Mouse (Mus musculus): ENCODE results near the gene Vamp8.

DNA sequence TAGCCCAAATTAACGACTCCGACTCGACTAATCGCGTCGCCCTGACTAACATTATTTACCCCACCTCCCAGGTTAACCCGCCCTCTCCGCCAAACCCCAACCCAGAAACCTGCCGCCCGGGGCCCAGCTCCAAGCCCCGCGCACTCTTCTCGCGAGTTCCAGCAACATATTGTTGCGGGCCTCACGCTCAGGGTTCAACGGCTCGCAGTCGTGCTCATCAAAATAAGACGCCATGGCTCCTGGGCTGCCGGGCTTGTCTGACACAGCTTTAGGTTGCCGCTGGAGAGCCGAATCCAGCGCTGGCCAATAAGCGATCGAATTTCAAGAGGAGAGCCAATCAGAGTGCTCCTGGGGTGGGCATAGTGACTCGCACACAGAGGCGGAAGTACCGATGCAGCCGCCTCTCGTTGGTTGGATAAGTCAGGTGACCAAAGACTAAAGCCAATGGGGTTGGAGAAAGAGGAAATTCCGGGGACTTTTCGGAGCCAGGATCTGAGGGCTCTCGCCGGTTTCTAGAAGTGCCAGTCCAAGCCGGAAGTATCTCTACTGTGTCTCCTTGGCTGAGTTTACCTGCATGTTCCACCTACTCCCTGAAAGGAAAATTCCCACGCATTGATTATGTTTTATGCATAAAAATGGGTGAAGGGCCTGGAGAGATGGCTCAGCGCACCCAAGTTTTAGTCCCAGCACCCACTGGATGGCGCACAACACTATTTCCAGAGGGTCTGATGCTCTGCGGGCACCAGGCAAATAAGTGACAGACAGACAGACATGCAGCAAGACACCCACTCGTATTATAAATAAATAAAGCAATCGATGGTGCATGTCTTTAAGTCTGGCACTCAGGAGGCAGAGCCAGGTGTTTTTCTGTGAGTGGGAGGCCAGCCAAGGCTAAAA lies 28.1 kb downstream of the Vamp8 start:
- TF ChIP-seq POLR2A (IDR thresholded peaks at IDR 0.05; ENCODE audit: borderline replicate concordance, extremely low read depth, low read depth, low read length) (peak; percentile 83; the same call in 1 of the 2 replicates), CTCF (IDR thresholded peaks at IDR 0.05; ENCODE audit: insufficient read depth, low read length) (peak; percentile 19; the same call in 1 of the 2 replicates)

Measured in lung, adult 2 months (tissue).